Mouse (Mus musculus): ENCODE data around the gene Csta1. TPM values are rescaled to one million over a fixed set of nuclear protein-coding genes. Genes with fewer than 3 reads are reported as not detected.
"Not testable (repeated sequence)": the region's sequence is repeated elsewhere in the genome, so short reads cannot be mapped to it uniquely, and the experiment has no call there.

Csta1 gene
- polyA plus RNA-seq (2015; fragmentation: Nextera tagmentation; extraction: Ambion mirVana), result not detected in 2 replicates

- H3K9me3 ChIP-seq (ENCODE audit: control insufficient read depth, low read length), result no peaks in the 10 kb centered on the region
- no peaks in the 10 kb centered on the region for H3K27me3 ChIP-seq (replicated peaks; ENCODE audit: control insufficient read depth, insufficient read depth, low read length)
- no peak within 1 kb of the TSS for H3K9ac ChIP-seq (ENCODE audit: low read depth, low read length)
- H3K4me1 ChIP-seq (ENCODE audit: control insufficient read depth, insufficient read depth, low read depth, low read length), result no peaks in the 10 kb centered on the region
- H3K4me3 ChIP-seq (ENCODE audit: low read length), result no peak within 1 kb of the TSS
- H3K4me2 ChIP-seq (ENCODE audit: low read length), result no peak within 1 kb of the TSS
- WGBS, result 84% methylated on average over 1 of the region's 1 CpGs
- no peak for ATAC-seq
- no peak within 1 kb of the TSS for H3K27ac ChIP-seq (ENCODE audit: low read depth, low read length)
- H3K36me3 ChIP-seq (ENCODE audit: control insufficient read depth, insufficient read depth, low read length), result no peaks in the 10 kb centered on the region
Observed at GRCm38 (mm10) chr16:36131141-36131540, at the start of gene Csta1. Gene Csta1 (minus strand): TSS chr16:36131241.

DNA sequence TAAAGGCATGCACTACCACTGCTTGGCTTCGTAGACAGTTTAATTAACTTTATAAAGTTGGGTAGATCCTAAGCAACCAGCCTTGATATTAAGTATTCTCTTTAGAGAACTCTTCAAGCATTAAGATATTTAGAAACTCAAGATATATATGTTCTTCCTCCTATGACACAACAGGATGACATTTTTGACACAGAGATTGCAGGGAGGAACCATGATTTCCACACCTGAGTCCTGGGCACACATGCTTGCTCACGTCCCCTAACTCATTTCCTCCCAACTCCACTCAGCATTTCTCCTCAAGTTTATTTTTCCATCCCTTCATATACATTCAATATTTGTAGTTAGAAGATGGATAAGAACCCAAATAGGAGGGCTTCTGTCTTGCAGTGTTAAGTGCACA, 48.9 kb upstream of the Csta1 start:
- ATAC-seq, result no peak

GRCm38 (mm10) chr16:36176108-36176507, 45.1 kb upstream of the Csta1 start:
- Histone ChIP-seq H3K27me3 (replicated peaks; ENCODE audit: control insufficient read depth, insufficient read depth, low read length) (no peaks in the 10 kb centered on the region), H3K4me3 (ENCODE audit: low read length) (no peak overlapping the region), H3K27ac (ENCODE audit: low read depth, low read length) (no peak overlapping the region), H3K4me2 (ENCODE audit: low read length) (no peak overlapping the region), H3K36me3 (ENCODE audit: control insufficient read depth, insufficient read depth, low read length) (no peaks in the 10 kb centered on the region), H3K9me3 (ENCODE audit: control insufficient read depth, low read length) (0 out of 2 replicates have a peak, but pooled peaks cover 2% of the 10 kb centered on the region), H3K9ac (ENCODE audit: low read depth, low read length) (no peak overlapping the region), H3K4me1 (ENCODE audit: control insufficient read depth, insufficient read depth, low read depth, low read length) (no peaks in the 10 kb centered on the region)
- no peak for ATAC-seq

More for the DNA sequence above, 48.9 kb upstream of the Csta1 start:
- Histone ChIP-seq H3K4me1 (ENCODE audit: control insufficient read depth, insufficient read depth, low read depth, low read length) (no peaks in the 10 kb centered on the region), H3K27me3 (replicated peaks; ENCODE audit: control insufficient read depth, insufficient read depth, low read length) (no peaks in the 10 kb centered on the region), H3K9ac (ENCODE audit: low read depth, low read length) (no peak overlapping the region), H3K9me3 (ENCODE audit: control insufficient read depth, low read length) (0 out of 2 replicates have a peak, but pooled peaks cover 2% of the 10 kb centered on the region), H3K27ac (ENCODE audit: low read depth, low read length) (no peak overlapping the region), H3K4me2 (ENCODE audit: low read length) (no peak overlapping the region), H3K4me3 (ENCODE audit: low read length) (no peak overlapping the region), H3K36me3 (ENCODE audit: control insufficient read depth, insufficient read depth, low read length) (no peaks in the 10 kb centered on the region)
- WGBS, result 85% methylated on average over 2 of the region's 2 CpGs

DNA sequence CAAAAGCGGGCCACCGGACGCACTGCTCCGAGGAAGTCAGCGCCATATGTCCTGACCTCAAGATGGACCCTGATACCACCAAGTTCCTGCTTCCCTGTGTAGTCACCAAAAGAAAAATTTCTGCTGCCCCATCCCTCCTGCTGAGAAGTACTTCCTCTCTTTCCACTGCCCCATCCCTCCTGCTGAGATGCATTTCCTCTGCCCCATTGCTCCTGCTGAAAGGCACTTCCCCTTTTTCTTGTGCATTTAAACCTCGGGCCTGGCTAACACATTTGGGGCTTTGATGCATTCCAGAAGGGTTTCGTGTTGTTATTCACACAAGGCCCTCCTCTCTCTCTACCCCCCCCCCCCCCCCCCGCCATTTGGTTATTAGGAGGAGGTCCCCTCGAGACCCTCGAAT, 36.8 kb upstream of the Csta1 start:
- H3K9me3 ChIP-seq (ENCODE audit: control insufficient read depth, low read length); H3K4me1 ChIP-seq (ENCODE audit: control insufficient read depth, insufficient read depth, low read depth, low read length); H3K4me3 ChIP-seq (ENCODE audit: low read length); ATAC-seq; H3K36me3 ChIP-seq (ENCODE audit: control insufficient read depth, insufficient read depth, low read length); H3K4me2 ChIP-seq (ENCODE audit: low read length); H3K27ac ChIP-seq (ENCODE audit: low read depth, low read length); H3K9ac ChIP-seq (ENCODE audit: low read depth, low read length); H3K27me3 ChIP-seq (replicated peaks; ENCODE audit: control insufficient read depth, insufficient read depth, low read length): not testable (repeated sequence)
- WGBS, result 88% methylated on average over 9 of the region's 10 CpGs

GRCm38 (mm10) chr16:36156402-36156975, 25.4 kb upstream of the Csta1 start, which contains the start of gene Stfa2l1:
Gene Stfa2l1 (plus strand): TSS chr16:36156811.
- Histone ChIP-seq H3K27me3 (replicated peaks; ENCODE audit: control insufficient read depth, insufficient read depth, low read length) (no peaks in the 10 kb centered on the region), H3K4me1 (ENCODE audit: control insufficient read depth, insufficient read depth, low read depth, low read length) (no peaks in the 10 kb centered on the region), H3K36me3 (ENCODE audit: control insufficient read depth, insufficient read depth, low read length) (no peaks in the 10 kb centered on the region), H3K27ac (ENCODE audit: low read depth, low read length) (no peak within 1 kb of the TSS), H3K9ac (ENCODE audit: low read depth, low read length) (no peak within 1 kb of the TSS), H3K4me3 (ENCODE audit: low read length) (no peak within 1 kb of the TSS), H3K4me2 (ENCODE audit: low read length) (no peak within 1 kb of the TSS), H3K9me3 (ENCODE audit: control insufficient read depth, low read length) (no peaks in the 10 kb centered on the region)
- ATAC-seq, result no peak

- ATAC-seq, result no peak
- Histone ChIP-seq H3K9ac (ENCODE audit: low read depth, low read length) (no peak overlapping the region), H3K4me2 (ENCODE audit: low read length) (no peak overlapping the region), H3K4me3 (ENCODE audit: low read length) (no peak overlapping the region), H3K27ac (ENCODE audit: low read depth, low read length) (no peak overlapping the region), H3K9me3 (ENCODE audit: control insufficient read depth, low read length) (no peaks in the 10 kb centered on the region), H3K4me1 (ENCODE audit: control insufficient read depth, insufficient read depth, low read depth, low read length) (no peaks in the 10 kb centered on the region), H3K27me3 (replicated peaks; ENCODE audit: control insufficient read depth, insufficient read depth, low read length) (no peaks in the 10 kb centered on the region), H3K36me3 (ENCODE audit: control insufficient read depth, insufficient read depth, low read length) (no peaks in the 10 kb centered on the region)
- 87% methylated on average over 2 of the region's 2 CpGs for WGBS
Observed at GRCm38 (mm10) chr16:36138201-36138600, 7.2 kb upstream of the Csta1 start.

- Histone ChIP-seq H3K4me3 (ENCODE audit: low read length) (no peak overlapping the region), H3K9ac (ENCODE audit: low read depth, low read length) (no peak overlapping the region), H3K4me1 (ENCODE audit: control insufficient read depth, insufficient read depth, low read depth, low read length) (no peaks in the 10 kb centered on the region), H3K4me2 (ENCODE audit: low read length) (no peak overlapping the region), H3K27ac (ENCODE audit: low read depth, low read length) (no peak overlapping the region), H3K27me3 (replicated peaks; ENCODE audit: control insufficient read depth, insufficient read depth, low read length) (no peaks in the 10 kb centered on the region), H3K9me3 (ENCODE audit: control insufficient read depth, low read length) (no peaks in the 10 kb centered on the region), H3K36me3 (ENCODE audit: control insufficient read depth, insufficient read depth, low read length) (no peaks in the 10 kb centered on the region)
- WGBS, result 96% methylated on average over 7 of the region's 7 CpGs
- ATAC-seq, result no peak
Observed at GRCm38 (mm10) chr16:36128092-36128491, 2.9 kb downstream of the Csta1 start.

DNA sequence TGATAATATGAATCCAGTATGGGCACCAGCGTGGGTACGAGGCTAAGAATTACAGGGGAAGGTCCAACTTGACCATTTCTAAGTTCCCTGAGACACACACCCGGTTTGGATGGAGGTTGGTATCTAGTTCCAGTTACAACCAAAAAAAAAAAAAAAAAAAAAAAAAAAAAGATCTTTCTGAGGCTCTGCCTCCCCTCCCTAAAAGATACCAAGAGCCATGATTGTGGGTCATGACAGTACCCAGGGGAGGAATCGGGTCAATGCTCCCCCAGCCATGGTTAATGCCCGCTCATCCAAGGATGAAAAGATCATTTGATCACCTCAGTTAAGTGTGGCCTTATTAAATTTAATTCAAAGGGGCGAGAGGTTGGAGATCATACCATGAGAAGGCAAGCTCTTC, 15.3 kb downstream of the Csta1 start:
- H3K4me2 ChIP-seq (ENCODE audit: low read length); H3K9me3 ChIP-seq (ENCODE audit: control insufficient read depth, low read length); H3K4me3 ChIP-seq (ENCODE audit: low read length); H3K4me1 ChIP-seq (ENCODE audit: control insufficient read depth, insufficient read depth, low read depth, low read length); H3K27me3 ChIP-seq (replicated peaks; ENCODE audit: control insufficient read depth, insufficient read depth, low read length); ATAC-seq; H3K27ac ChIP-seq (ENCODE audit: low read depth, low read length); H3K9ac ChIP-seq (ENCODE audit: low read depth, low read length); H3K36me3 ChIP-seq (ENCODE audit: control insufficient read depth, insufficient read depth, low read length): not testable (repeated sequence)
- 95% methylated on average over 6 of the region's 6 CpGs for WGBS

DNA sequence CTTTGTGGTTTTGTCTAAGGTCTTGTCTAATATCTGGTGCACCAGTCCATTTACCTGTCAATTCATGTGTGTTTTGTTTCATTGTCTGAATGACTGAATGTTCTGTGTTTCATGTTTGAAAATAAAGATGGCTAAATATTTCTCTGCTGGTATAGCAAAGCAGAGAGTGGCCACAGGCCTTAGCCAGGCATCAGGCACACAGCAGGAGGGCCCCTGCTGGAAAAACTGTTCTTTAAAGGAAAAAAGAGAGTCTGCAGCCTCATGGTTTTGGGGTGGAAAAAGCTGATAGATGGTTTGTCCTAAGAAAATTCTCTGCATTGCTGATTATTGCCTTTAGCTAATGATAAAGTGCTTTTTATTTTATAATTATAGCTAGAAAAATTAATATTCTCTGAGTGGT, 19.6 kb downstream of the Csta1 start:
- H3K4me1 ChIP-seq (ENCODE audit: control insufficient read depth, insufficient read depth, low read depth, low read length); H3K9ac ChIP-seq (ENCODE audit: low read depth, low read length); H3K9me3 ChIP-seq (ENCODE audit: control insufficient read depth, low read length); H3K4me2 ChIP-seq (ENCODE audit: low read length); H3K4me3 ChIP-seq (ENCODE audit: low read length); ATAC-seq; H3K36me3 ChIP-seq (ENCODE audit: control insufficient read depth, insufficient read depth, low read length); H3K27me3 ChIP-seq (replicated peaks; ENCODE audit: control insufficient read depth, insufficient read depth, low read length); H3K27ac ChIP-seq (ENCODE audit: low read depth, low read length): not testable (repeated sequence)

GRCm38 (mm10) chr16:36102211-36102610, 28.8 kb downstream of the Csta1 start:
- Histone ChIP-seq H3K4me3 (ENCODE audit: low read length) (no peak overlapping the region), H3K9me3 (ENCODE audit: control insufficient read depth, low read length) (peaks cover 4% of the 10 kb centered on the region), H3K36me3 (ENCODE audit: control insufficient read depth, insufficient read depth, low read length) (no peaks in the 10 kb centered on the region), H3K27ac (ENCODE audit: low read depth, low read length) (no peak overlapping the region), H3K4me2 (ENCODE audit: low read length) (no peak overlapping the region), H3K9ac (ENCODE audit: low read depth, low read length) (no peak overlapping the region), H3K27me3 (replicated peaks; ENCODE audit: control insufficient read depth, insufficient read depth, low read length) (no peaks in the 10 kb centered on the region), H3K4me1 (ENCODE audit: control insufficient read depth, insufficient read depth, low read depth, low read length) (no peaks in the 10 kb centered on the region)
- 93% methylated on average over 1 of the region's 1 CpGs for WGBS
- no peak for ATAC-seq
